Mouse (Mus musculus): ENCODE measurements at regions not wholly inside any gene's neighbourhood (a gene's known extent, or its start where the extent isn't known, plus 50 kb on each side); places are given as distances from the start of the nearest gene placed in this dataset.

DNA sequence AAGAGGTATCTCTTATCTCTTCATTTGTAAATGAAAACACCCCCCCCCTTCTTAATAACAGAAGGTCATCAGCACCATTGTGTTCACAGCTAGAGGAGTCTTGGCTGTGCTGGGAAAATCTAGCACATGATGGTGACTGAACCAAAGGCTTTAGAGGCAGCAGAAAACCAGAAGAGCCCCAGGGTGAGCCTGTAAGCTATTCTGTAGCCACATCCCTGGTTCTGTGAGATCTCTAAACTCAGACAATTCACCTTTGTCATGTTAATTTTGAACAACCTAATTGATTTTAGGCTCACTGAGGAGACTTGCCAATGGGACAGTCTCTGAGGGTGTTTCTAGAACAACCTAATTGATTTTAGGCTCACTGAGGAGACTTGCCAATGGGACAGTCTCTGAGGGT lies 201.4 kb downstream of the Emp1 start:
- Histone ChIP-seq H3K9me3 (ENCODE audit: control insufficient read depth, low read length) (no peaks in the 10 kb centered on the region), H3K27me3 (ENCODE audit: control insufficient read depth, insufficient read depth, low read length) (no peaks in the 10 kb centered on the region), H3K4me2 (no peak overlapping the region), H3K4me3 (ENCODE audit: low read depth, low read length) (no peak overlapping the region), H3K9ac (ENCODE audit: low read length) (no peak overlapping the region), H3K4me1 (ENCODE audit: control insufficient read depth, insufficient read depth, low read length) (no peaks in the 10 kb centered on the region), H3K27ac (ENCODE audit: low read depth, low read length) (no peak overlapping the region), H3K36me3 (ENCODE audit: control insufficient read depth, insufficient read depth, low read length) (no peaks in the 10 kb centered on the region)
- ATAC-seq (ENCODE audit: low FRiP score) (no peak), DNase-seq (ENCODE audit: low spot score, missing footprints) (no peak)

DNA sequence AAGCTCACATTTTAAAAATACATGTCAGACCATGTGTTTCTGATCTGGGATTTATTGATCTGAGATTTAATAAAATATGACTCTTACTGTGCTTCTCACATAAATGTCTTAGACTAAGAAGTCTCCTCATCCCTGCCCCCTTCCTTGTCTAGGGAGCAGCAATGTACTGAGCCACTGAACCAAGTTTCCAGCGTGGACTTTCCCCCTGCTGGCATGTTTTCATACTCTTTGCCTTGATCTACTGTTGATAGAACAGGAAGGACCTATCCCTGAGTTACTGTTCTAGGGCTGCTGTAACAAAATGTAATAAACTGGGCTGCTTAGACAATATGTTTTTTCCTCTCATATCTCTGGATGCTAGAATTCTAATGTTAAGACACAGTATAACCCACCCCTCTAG lies 206.7 kb downstream of the Emp1 start:
- ATAC-seq (ENCODE audit: low FRiP score), result no peak
- Histone ChIP-seq H3K4me3 (ENCODE audit: low read depth, low read length) (no peak overlapping the region), H3K9ac (ENCODE audit: low read length) (no peak overlapping the region), H3K36me3 (ENCODE audit: control insufficient read depth, insufficient read depth, low read length) (no peaks in the 10 kb centered on the region), H3K4me2 (no peak overlapping the region), H3K27ac (ENCODE audit: low read depth, low read length) (no peak overlapping the region), H3K4me1 (ENCODE audit: control insufficient read depth, insufficient read depth, low read length) (no peaks in the 10 kb centered on the region), H3K27me3 (ENCODE audit: control insufficient read depth, insufficient read depth, low read length) (no peaks in the 10 kb centered on the region), H3K9me3 (ENCODE audit: control insufficient read depth, low read length) (no peaks in the 10 kb centered on the region)
- 59% methylated on average over 1 of the region's 1 CpGs for WGBS
- no peak for DNase-seq (ENCODE audit: low spot score, missing footprints)

DNA sequence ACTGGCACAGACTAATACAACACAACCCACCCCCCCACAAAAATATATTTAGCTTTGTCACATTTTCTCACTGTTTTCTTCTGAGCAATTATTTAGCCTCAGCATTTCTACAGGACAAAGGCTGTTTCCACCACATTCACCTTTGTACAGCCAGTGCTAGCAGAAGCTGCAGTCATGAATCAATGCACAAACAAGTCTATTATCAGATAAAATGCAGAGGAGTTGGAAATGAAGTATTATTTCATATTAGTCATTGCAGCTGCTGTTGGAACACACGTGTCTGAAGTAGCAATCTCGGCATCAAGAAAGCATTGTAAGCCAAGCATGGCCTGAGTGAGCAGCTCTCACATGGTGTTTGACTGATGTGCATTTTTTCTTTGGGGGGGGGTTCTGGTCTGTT lies 212.9 kb downstream of the Emp1 start:
- H3K4me3 ChIP-seq (ENCODE audit: low read depth, low read length), result no peak overlapping the region
- DNase-seq (ENCODE audit: low spot score, missing footprints), result no peak
- WGBS, result 90% methylated on average over 2 of the region's 2 CpGs
- no peaks in the 10 kb centered on the region for H3K27me3 ChIP-seq (ENCODE audit: control insufficient read depth, insufficient read depth, low read length)
- ATAC-seq (ENCODE audit: low FRiP score), result no peak
- no peak overlapping the region for H3K9ac ChIP-seq (ENCODE audit: low read length)
- H3K36me3 ChIP-seq (ENCODE audit: control insufficient read depth, insufficient read depth, low read length), result no peaks in the 10 kb centered on the region
- H3K9me3 ChIP-seq (ENCODE audit: control insufficient read depth, low read length), result no peaks in the 10 kb centered on the region
- no peak overlapping the region for H3K4me2 ChIP-seq
- H3K27ac ChIP-seq (ENCODE audit: low read depth, low read length), result no peak overlapping the region
- no peaks in the 10 kb centered on the region for H3K4me1 ChIP-seq (ENCODE audit: control insufficient read depth, insufficient read depth, low read length)

DNA sequence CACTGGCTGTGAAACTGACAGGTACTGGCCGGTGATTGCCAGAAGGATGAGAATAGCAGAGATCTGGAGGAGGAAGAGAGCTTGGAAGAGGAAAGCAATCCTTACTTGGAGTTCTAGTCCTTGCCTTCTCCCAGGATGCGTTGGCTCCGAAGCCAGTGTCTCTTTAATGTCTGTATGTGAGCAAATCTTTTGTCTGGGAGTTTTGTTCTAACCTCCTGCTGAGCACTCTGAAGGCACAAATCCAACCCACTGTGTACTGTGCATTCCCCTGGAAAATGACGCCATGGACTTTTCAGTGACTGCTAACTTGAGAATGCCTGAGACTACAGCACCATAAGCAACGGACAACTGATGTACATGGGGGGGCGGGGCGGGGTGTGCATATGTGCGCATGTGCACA lies 216.4 kb downstream of the Emp1 start:
- H3K4me1 ChIP-seq (ENCODE audit: control insufficient read depth, insufficient read depth, low read length), result no peaks in the 10 kb centered on the region
- 66% methylated on average over 8 of the region's 8 CpGs for WGBS
- no peak for DNase-seq (ENCODE audit: low spot score, missing footprints)

DNA sequence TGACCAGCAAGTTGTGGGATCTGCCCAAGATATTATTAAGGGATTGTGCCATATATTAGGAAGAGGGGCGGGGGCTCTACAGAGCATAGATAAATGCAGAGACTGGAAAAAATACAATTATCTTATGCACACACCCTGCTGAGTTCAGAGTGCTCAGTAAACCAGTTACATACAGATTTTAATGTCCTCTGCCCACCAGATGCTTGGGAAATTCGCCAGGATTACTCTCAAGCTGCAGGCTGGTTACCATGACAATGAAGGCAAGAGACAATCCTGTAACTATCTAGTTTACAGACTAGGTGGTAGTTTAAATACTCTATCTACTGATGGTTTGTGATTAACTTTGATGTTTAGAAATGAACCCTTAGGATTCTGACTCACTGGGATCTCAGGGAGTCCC lies 220.2 kb downstream of the Emp1 start:
- 53% methylated on average over 2 of the region's 2 CpGs for WGBS
- DNase-seq (ENCODE audit: low spot score, missing footprints) (no peak), ATAC-seq (ENCODE audit: low FRiP score) (no peak)

More for the DNA sequence above, 216.4 kb downstream of the Emp1 start:
- ATAC-seq (ENCODE audit: low FRiP score), result no peak
- H3K4me2 ChIP-seq, result no peak overlapping the region
- no peaks in the 10 kb centered on the region for H3K36me3 ChIP-seq (ENCODE audit: control insufficient read depth, insufficient read depth, low read length)
- no peak overlapping the region for H3K9ac ChIP-seq (ENCODE audit: low read length)
- H3K9me3 ChIP-seq (ENCODE audit: control insufficient read depth, low read length), result no peaks in the 10 kb centered on the region
- no peak overlapping the region for H3K27ac ChIP-seq (ENCODE audit: low read depth, low read length)
- no peak overlapping the region for H3K4me3 ChIP-seq (ENCODE audit: low read depth, low read length)
- no peaks in the 10 kb centered on the region for H3K27me3 ChIP-seq (ENCODE audit: control insufficient read depth, insufficient read depth, low read length)

DNA sequence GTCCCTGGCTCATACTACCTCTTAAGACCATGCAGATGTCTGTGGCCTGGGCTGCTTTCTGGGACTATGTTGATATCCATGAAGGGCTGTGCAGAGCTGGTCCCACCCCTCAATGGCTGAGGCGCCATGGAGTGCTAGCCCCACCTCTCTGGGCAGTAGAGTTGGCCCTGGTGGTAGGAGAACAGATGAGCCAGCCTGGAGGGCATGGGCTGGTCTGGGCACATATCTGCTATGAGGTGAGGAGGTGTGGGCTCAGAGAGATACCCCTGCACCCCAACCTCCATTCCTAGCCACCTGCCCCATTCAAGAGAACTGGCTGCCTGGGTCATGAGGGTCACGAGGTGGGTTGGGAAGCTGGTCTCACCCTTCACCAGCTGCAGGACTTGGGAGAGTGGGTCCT lies 222.4 kb downstream of the Emp1 start:
- no peak overlapping the region for H3K4me2 ChIP-seq
- no peak overlapping the region for H3K9ac ChIP-seq (ENCODE audit: low read length)
- H3K27me3 ChIP-seq (ENCODE audit: control insufficient read depth, insufficient read depth, low read length), result no peaks in the 10 kb centered on the region
- no peaks in the 10 kb centered on the region for H3K9me3 ChIP-seq (ENCODE audit: control insufficient read depth, low read length)
- H3K4me3 ChIP-seq (ENCODE audit: low read depth, low read length), result no peak overlapping the region
- WGBS, result 94% methylated on average over 2 of the region's 2 CpGs
- ATAC-seq (ENCODE audit: low FRiP score) (0 out of 2 replicates have a peak, but pooled peaks have one; percentile 30), DNase-seq (ENCODE audit: low spot score, missing footprints) (no peak)
- H3K4me1 ChIP-seq (ENCODE audit: control insufficient read depth, insufficient read depth, low read length), result no peaks in the 10 kb centered on the region
- no peaks in the 10 kb centered on the region for H3K36me3 ChIP-seq (ENCODE audit: control insufficient read depth, insufficient read depth, low read length)
- no peak overlapping the region for H3K27ac ChIP-seq (ENCODE audit: low read depth, low read length)

More for the DNA sequence above, 220.2 kb downstream of the Emp1 start:
- Histone ChIP-seq H3K27me3 (ENCODE audit: control insufficient read depth, insufficient read depth, low read length) (no peaks in the 10 kb centered on the region), H3K9ac (ENCODE audit: low read length) (no peak overlapping the region), H3K4me2 (no peak overlapping the region), H3K36me3 (ENCODE audit: control insufficient read depth, insufficient read depth, low read length) (no peaks in the 10 kb centered on the region), H3K4me3 (ENCODE audit: low read depth, low read length) (no peak overlapping the region), H3K27ac (ENCODE audit: low read depth, low read length) (no peak overlapping the region), H3K4me1 (ENCODE audit: control insufficient read depth, insufficient read depth, low read length) (no peaks in the 10 kb centered on the region), H3K9me3 (ENCODE audit: control insufficient read depth, low read length) (no peaks in the 10 kb centered on the region)

DNA sequence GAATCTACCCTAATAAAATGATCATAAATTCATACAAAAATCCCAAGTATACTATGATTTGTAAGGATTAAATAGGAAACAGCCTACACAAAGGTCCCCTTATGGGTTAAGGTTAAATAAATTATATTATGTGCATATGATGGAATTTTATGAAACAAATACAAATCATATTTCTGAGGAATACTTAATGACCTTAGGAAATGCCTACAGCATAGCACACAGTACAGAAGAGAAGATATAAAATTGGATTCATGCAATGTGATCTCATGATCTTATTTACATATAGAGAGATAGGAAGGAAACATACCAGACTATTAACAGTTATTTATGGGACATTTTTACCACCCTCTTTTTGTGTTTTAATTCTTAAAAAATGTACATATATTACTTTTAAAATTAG lies 227.7 kb downstream of the Emp1 start:
- ATAC-seq (ENCODE audit: low FRiP score) (no peak), DNase-seq (ENCODE audit: low spot score, missing footprints) (no peak)
- no peaks in the 10 kb centered on the region for H3K4me1 ChIP-seq (ENCODE audit: control insufficient read depth, insufficient read depth, low read length)
- no peak overlapping the region for H3K9ac ChIP-seq (ENCODE audit: low read length)
- H3K27me3 ChIP-seq (ENCODE audit: control insufficient read depth, insufficient read depth, low read length), result no peaks in the 10 kb centered on the region
- H3K9me3 ChIP-seq (ENCODE audit: control insufficient read depth, low read length), result no peaks in the 10 kb centered on the region
- H3K4me2 ChIP-seq, result no peak overlapping the region
- no peaks in the 10 kb centered on the region for H3K36me3 ChIP-seq (ENCODE audit: control insufficient read depth, insufficient read depth, low read length)
- H3K4me3 ChIP-seq (ENCODE audit: low read depth, low read length), result no peak overlapping the region
- H3K27ac ChIP-seq (ENCODE audit: low read depth, low read length), result no peak overlapping the region

DNA sequence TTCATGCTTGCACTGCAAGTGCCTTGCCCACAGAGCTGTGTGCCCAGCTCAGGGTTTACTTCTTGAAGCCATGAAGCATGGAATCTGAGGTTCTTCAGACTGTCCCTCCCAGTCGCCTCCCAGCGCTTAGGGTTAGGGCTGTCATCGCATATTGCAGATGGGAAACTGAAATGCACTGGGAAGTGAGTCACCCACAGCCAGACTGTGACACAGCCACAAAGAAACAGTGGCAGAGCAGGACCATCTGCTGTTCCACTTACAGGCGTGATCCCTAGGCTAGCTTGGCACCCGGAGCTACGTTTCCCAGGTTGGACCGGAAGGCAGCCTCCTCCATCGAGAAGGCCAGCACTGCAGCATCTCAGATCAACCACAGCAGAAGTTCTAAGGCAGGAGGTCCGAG lies 228.7 kb downstream of the Emp1 start:
- Histone ChIP-seq H3K9me3 (ENCODE audit: control insufficient read depth, low read length) (no peaks in the 10 kb centered on the region), H3K4me1 (ENCODE audit: control insufficient read depth, insufficient read depth, low read length) (no peaks in the 10 kb centered on the region), H3K27ac (ENCODE audit: low read depth, low read length) (no peak overlapping the region), H3K36me3 (ENCODE audit: control insufficient read depth, insufficient read depth, low read length) (no peaks in the 10 kb centered on the region), H3K9ac (ENCODE audit: low read length) (no peak overlapping the region), H3K4me2 (no peak overlapping the region), H3K4me3 (ENCODE audit: low read depth, low read length) (no peak overlapping the region), H3K27me3 (ENCODE audit: control insufficient read depth, insufficient read depth, low read length) (no peaks in the 10 kb centered on the region)
- 92% methylated on average over 9 of the region's 9 CpGs for WGBS
- DNase-seq (ENCODE audit: low spot score, missing footprints) (no peak), ATAC-seq (ENCODE audit: low FRiP score) (no peak)

DNA sequence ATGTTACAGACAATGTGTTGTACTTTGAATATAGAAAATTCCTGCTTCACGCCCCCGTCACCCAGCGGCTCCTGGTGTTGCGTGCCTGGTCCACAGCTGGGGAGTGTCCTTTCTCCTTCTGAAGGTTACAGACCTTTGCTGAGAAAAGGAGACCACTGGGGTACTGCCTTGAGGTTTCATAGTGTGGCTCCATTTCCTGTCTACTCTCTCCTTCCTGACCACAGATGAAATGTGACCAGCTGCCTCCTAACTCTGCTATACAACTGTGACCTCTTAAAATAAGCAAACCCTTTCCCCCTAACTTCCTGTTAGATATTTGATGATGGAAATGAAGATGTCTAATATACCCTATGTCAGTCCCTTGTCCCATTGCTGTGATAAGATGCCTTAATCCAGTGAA lies 234.0 kb downstream of the Emp1 start:
- no peaks in the 10 kb centered on the region for H3K36me3 ChIP-seq (ENCODE audit: control insufficient read depth, insufficient read depth, low read length)
- H3K4me3 ChIP-seq (ENCODE audit: low read depth, low read length), result no peak overlapping the region
- H3K27ac ChIP-seq (ENCODE audit: low read depth, low read length), result no peak overlapping the region
- no peak overlapping the region for H3K4me2 ChIP-seq
- DNase-seq (ENCODE audit: low spot score, missing footprints) (no peak), ATAC-seq (ENCODE audit: low FRiP score) (no peak)
- WGBS, result 96% methylated on average over 4 of the region's 4 CpGs
- no peaks in the 10 kb centered on the region for H3K27me3 ChIP-seq (ENCODE audit: control insufficient read depth, insufficient read depth, low read length)
- H3K9ac ChIP-seq (ENCODE audit: low read length), result no peak overlapping the region
- H3K4me1 ChIP-seq (ENCODE audit: control insufficient read depth, insufficient read depth, low read length), result no peaks in the 10 kb centered on the region
- no peaks in the 10 kb centered on the region for H3K9me3 ChIP-seq (ENCODE audit: control insufficient read depth, low read length)

DNA sequence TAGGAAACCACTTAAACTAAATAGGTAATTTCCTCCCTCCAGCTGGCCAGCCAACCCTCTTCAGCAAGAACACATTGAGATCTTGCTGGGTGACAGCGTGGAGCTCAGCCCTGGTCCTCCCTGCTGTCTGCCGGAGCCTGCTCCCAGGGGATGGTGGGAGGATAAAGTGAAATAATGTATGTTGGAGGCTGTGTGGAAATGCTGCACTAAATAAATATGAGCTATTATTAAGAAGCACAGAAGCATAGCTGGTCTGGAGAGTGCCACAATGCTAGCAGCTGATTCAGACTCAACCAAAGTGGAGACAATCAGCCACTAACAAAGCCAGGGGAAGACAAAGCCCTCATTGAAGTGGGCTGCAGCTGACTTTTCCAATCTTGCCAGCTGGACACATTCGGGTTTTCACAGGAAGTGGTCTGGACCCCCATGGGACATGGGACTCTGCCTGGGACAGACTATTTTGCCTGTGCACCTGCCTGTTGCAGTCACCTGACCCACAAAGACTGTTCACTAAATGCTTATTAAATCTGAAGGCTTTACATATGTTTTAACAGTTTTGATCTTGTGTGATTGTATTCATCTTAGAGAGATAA lies 248.3 kb downstream of the Emp1 start:
- Histone ChIP-seq H3K9ac (ENCODE audit: low read length) (no peak overlapping the region), H3K27ac (ENCODE audit: low read depth, low read length) (no peak overlapping the region; the same call in 1 of the 2 replicates), H3K4me1 (ENCODE audit: control insufficient read depth, insufficient read depth, low read length) (no peaks in the 10 kb centered on the region), H3K36me3 (ENCODE audit: control insufficient read depth, insufficient read depth, low read length) (no peaks in the 10 kb centered on the region), H3K4me2 (no peak overlapping the region), H3K27me3 (ENCODE audit: control insufficient read depth, insufficient read depth, low read length) (no peaks in the 10 kb centered on the region), H3K9me3 (ENCODE audit: control insufficient read depth, low read length) (no peaks in the 10 kb centered on the region), H3K4me3 (ENCODE audit: low read depth, low read length) (no peak overlapping the region)
- DNase-seq (ENCODE audit: low spot score, missing footprints) (no peak), ATAC-seq (ENCODE audit: low FRiP score) (peak; percentile 70)
- 54% methylated on average over 3 of the region's 3 CpGs for WGBS

Data from midbrain, embryonic 11.5 days (tissue).